Mouse (Mus musculus) heart, embryonic 16.5 days (tissue): ENCODE data around the gene Skp1a. TPM values are rescaled to one million over a fixed set of nuclear protein-coding genes. Genes with fewer than 3 reads are reported as not detected.

Experiments
- ATAC-seq: fragments of 200-750 bp; cut with Nextera tagmentation; replicated peaks from 2 replicates; pipeline ENCODE4 v1.8.0; 2017; ENCODE audit warnings: moderate number of reproducible peaks; ENCODE audit not compliant: insufficient read depth, low FRiP score; ENCODE audit errors: extremely low read depth
- H3K27ac ChIP-seq: fragments of 300-500 bp; sonication (generic); 2 replicates; pipeline ENCODE4 v1.5.1; 2014; ENCODE audit warnings: mild to moderate bottlenecking, low read length, control low read depth, moderate library complexity
- H3K27me3 ChIP-seq: fragments of 300-500 bp; sonication (generic); 2 replicates; pipeline ENCODE4 v1.6.1; 2014; ENCODE audit warnings: low read length, mixed read lengths; ENCODE audit not compliant: control insufficient read depth, insufficient read depth
- H3K36me3 ChIP-seq: fragments of 300-500 bp; sonication (generic); 2 replicates; pipeline ENCODE4 v1.6.1; 2014; ENCODE audit not compliant: control insufficient read depth, insufficient read depth
- H3K4me1 ChIP-seq: fragments of 300-500 bp; sonication (generic); 2 replicates; pipeline ENCODE4 v1.6.1; 2014; ENCODE audit warnings: low read length, mixed read lengths; ENCODE audit not compliant: control insufficient read depth, insufficient read depth
- H3K4me2 ChIP-seq: fragments of 300-500 bp; sonication (generic); 2 replicates; pipeline ENCODE4 v1.6.1; 2014; ENCODE audit warnings: low read depth, mild to moderate bottlenecking, control low read depth, low read length
- H3K4me3 ChIP-seq: fragments of 300-500 bp; sonication (generic); 2 replicates; pipeline ENCODE4 v1.5.1; 2014; ENCODE audit warnings: mild to moderate bottlenecking, control low read depth, low read length
- H3K9ac ChIP-seq: fragments of 300-500 bp; sonication (generic); 2 replicates; pipeline ENCODE4 v1.6.1; 2014; ENCODE audit warnings: low read length, control low read depth
- H3K9me3 ChIP-seq: fragments of 300-500 bp; sonication (generic); replicated peaks from 2 replicates; pipeline ENCODE4 v1.6.1; 2016; ENCODE audit warnings: low read length; ENCODE audit not compliant: control insufficient read depth
- WGBS: fragments of 180-500 bp; shearing (Covaris S2); extraction: QIAGEN DNeasy Blood & Tissue Kit; methylation state at CpG from one replicate; pipeline ENCODE4 v1.1.7; 2014; 5-methylcytosine and 5-hydroxymethylcytosine counted together
- polyA plus RNA-seq: library from polyadenylated mRNA; unstranded; fragments of >200 nt; fragmentation: Nextera tagmentation; extraction: Ambion mirVana; gene quantifications from 2 replicates; pipeline ENCODE4 v1.2.1, GENCODE M21; 2015

Skp1a gene
- polyA plus RNA-seq, 1 experiment from 2014 or later, result 507 TPM

- Histone ChIP-seq H3K4me3 (no peak overlapping the region), H3K9me3 (no peaks in the 10 kb centered on the region), H3K4me1 (peaks cover 15% of the 10 kb centered on the region)
These were observed 54.6 kb downstream of the Skp1a start for GRCm38 (mm10) chr11:52286301-52286957.

GRCm38 (mm10) chr11:52286958-52287305 lies 55.1 kb downstream of the Skp1a start:
- Histone ChIP-seq H3K27me3 (peaks cover 10% of the 10 kb centered on the region), H3K36me3 (no peaks in the 10 kb centered on the region), H3K27ac (no peak overlapping the region), H3K9me3 (no peaks in the 10 kb centered on the region), H3K9ac (no peak overlapping the region), H3K4me3 (no peak overlapping the region), H3K4me1 (peaks cover 15% of the 10 kb centered on the region), H3K4me2 (no peak overlapping the region)
- ATAC-seq, result no peak
- 48% methylated on average over 4 of the region's 4 CpGs for WGBS

More at GRCm38 (mm10) chr11:52286301-52286957, 54.6 kb downstream of the Skp1a start:
- Histone ChIP-seq H3K36me3 (no peaks in the 10 kb centered on the region), H3K27me3 (peaks cover 14% of the 10 kb centered on the region), H3K4me2 (no peak overlapping the region), H3K27ac (no peak overlapping the region), H3K9ac (no peak overlapping the region)
- no peak for ATAC-seq
- 42% methylated on average over 16 of the region's 16 CpGs for WGBS

GRCm38 (mm10) chr11:52292346-52292745 lies 60.6 kb downstream of the Skp1a start:
- no peaks in the 10 kb centered on the region for H3K4me1 ChIP-seq
- no peak overlapping the region for H3K4me2 ChIP-seq
- no peaks in the 10 kb centered on the region for H3K27me3 ChIP-seq
- no peak for ATAC-seq
- H3K27ac ChIP-seq, result no peak overlapping the region; the same call in 1 of the 2 replicates
- no peaks in the 10 kb centered on the region for H3K36me3 ChIP-seq
- no peaks in the 10 kb centered on the region for H3K9me3 ChIP-seq
- no peak overlapping the region; the same call in 1 of the 2 replicates for H3K9ac ChIP-seq
- 63% methylated on average over 7 of the region's 7 CpGs for WGBS
- H3K4me3 ChIP-seq, result no peak overlapping the region

- WGBS, result 71% methylated on average over 6 of the region's 6 CpGs
- no peak overlapping the region for H3K4me3 ChIP-seq
These were observed 61.1 kb downstream of the Skp1a start for GRCm38 (mm10) chr11:52292894-52293293.

GRCm38 (mm10) chr11:52294103-52294502 lies 62.3 kb downstream of the Skp1a start:
- Histone ChIP-seq H3K4me2 (no peak overlapping the region), H3K9me3 (no peaks in the 10 kb centered on the region), H3K4me1 (no peaks in the 10 kb centered on the region), H3K27me3 (no peaks in the 10 kb centered on the region), H3K27ac (no peak overlapping the region), H3K9ac (no peak overlapping the region), H3K4me3 (no peak overlapping the region), H3K36me3 (no peaks in the 10 kb centered on the region)
- ATAC-seq, result no peak
- 75% methylated on average over 9 of the region's 9 CpGs for WGBS

More at GRCm38 (mm10) chr11:52292894-52293293, 61.1 kb downstream of the Skp1a start:
- Histone ChIP-seq H3K9ac (no peak overlapping the region), H3K4me2 (no peak overlapping the region), H3K27me3 (no peaks in the 10 kb centered on the region), H3K4me1 (no peaks in the 10 kb centered on the region), H3K27ac (no peak overlapping the region; the same call in 1 of the 2 replicates), H3K36me3 (no peaks in the 10 kb centered on the region), H3K9me3 (no peaks in the 10 kb centered on the region)
- 0 out of 2 replicates have a peak, but pooled peaks have one; percentile 16 for ATAC-seq

Other genes with a start within 250 kb of the Skp1a start
- gene Ube2b, start 231.2 kb upstream of the Skp1a start, polyA plus RNA-seq, result 278 and 286 TPM in 2 replicates
- gene Cdkl3, start 227.8 kb upstream of the Skp1a start, polyA plus RNA-seq, result 10.8 and 12.7 TPM in 2 replicates
- 67.3 and 71.3 TPM in 2 replicates for gene Ppp2ca, start 133.3 kb upstream of the Skp1a start, polyA plus RNA-seq
- not detected in 2 replicates for gene Olfr1373, start 86.5 kb upstream of the Skp1a start, polyA plus RNA-seq
- gene Olfr1371, start 18.0 kb upstream of the Skp1a start, polyA plus RNA-seq, result not detected in 2 replicates
- 29.0 and 65.0 TPM in 2 replicates for gene Tcf7, start 51.0 kb downstream of the Skp1a start, polyA plus RNA-seq
- gene Vdac1, start 128.9 kb downstream of the Skp1a start, polyA plus RNA-seq, result 541 and 624 TPM in 2 replicates
- gene 9530068E07Rik, start 164.4 kb downstream of the Skp1a start, polyA plus RNA-seq, result 182 and 205 TPM in 2 replicates